Mouse (Mus musculus): Measurements from ENCODE around the gene Proser3. TPM values are rescaled to one million over a fixed set of nuclear protein-coding genes. Genes with fewer than 3 reads are reported as not detected.

Gene Proser3
- 10 to 100 TPM in 1 of 2 experiments, 1 to 10 TPM in 1; 5.3 to 10.2 TPM for total RNA-seq (2023)

GRCm38 (mm10) chr7:30552102-30553020 is at the start of gene Proser3, which contains the start of gene Hspb6:
Proser3 (minus strand) TSS chr7:30552299.
Hspb6 (plus strand) TSS chr7:30552178.

GRCm38 (mm10) chr7:30598786-30599185 is 46.7 kb upstream of the Proser3 start, which contains the start of gene Zbtb32:
Zbtb32 (minus strand) TSS chr7:30598909.

GRCm38 (mm10) chr7:30588676-30589434 is 36.8 kb upstream of the Proser3 start, which contains the start of gene Kmt2b:
Kmt2b (minus strand) TSS chr7:30588726.

GRCm38 (mm10) chr7:30564970-30565571 is 13.0 kb upstream of the Proser3 start, which contains the start of gene Igflr1:
Igflr1 (plus strand) TSS chr7:30565427.

GRCm38 (mm10) chr7:30563117-30563905 is 11.2 kb upstream of the Proser3 start, which contains the start of the genes U2af1l4, Gm49396 and Psenen:
U2af1l4 (plus strand) TSS chr7:30563301.
Gm49396 (plus strand) TSS chr7:30563344.
Psenen (minus strand) TSS chr7:30563627.

GRCm38 (mm10) chr7:30559443-30559954 is 7.4 kb upstream of the Proser3 start, which contains the start of gene Lin37:
Lin37 (minus strand) TSS chr7:30559838.

GRCm38 (mm10) chr7:30534633-30535577 is 17.2 kb downstream of the Proser3 start, which contains the start of gene Arhgap33:
Arhgap33 (minus strand) TSS chr7:30535060.

GRCm38 (mm10) chr7:30493401-30493931 is 58.6 kb downstream of the Proser3 start, which contains the start of gene Prodh2:
Prodh2 (plus strand) TSS chr7:30493622.

Other genes with a start within 250 kb of the Proser3 start
- gene Alkbh6, start 243.6 kb downstream of the Proser3 start, total RNA-seq (2023), result 10 to 100 TPM; 30.8 to 31.4 TPM
- 1 to 10 TPM; 1.9 to 3.4 TPM for gene Syne4, start 237.5 kb downstream of the Proser3 start, total RNA-seq (2023)
- 1 to 10 TPM; 3.8 to 4.6 TPM for gene E130208F15Rik, start 230.6 kb downstream of the Proser3 start, total RNA-seq (2023)
- 10 to 100 TPM; 15.3 to 15.4 TPM for gene Sdhaf1, start 228.4 kb downstream of the Proser3 start, total RNA-seq (2023)
- under 1 TPM in 1 of 2 experiments, not detected in 1; 0.21 TPM for gene Lrfn3, start 189.5 kb downstream of the Proser3 start, total RNA-seq (2023)
- gene Tyrobp, start 138.5 kb downstream of the Proser3 start, total RNA-seq (2023), result 1,000 to 10,000 TPM; 2,439 to 2,603 TPM
- 10 to 100 TPM; 45.6 to 46.9 TPM for gene Hcst, start 132.4 kb downstream of the Proser3 start, total RNA-seq (2023)
- gene Nfkbid, start 130.6 kb downstream of the Proser3 start, total RNA-seq (2023), result 100 to 1,000 TPM; 116 to 140 TPM
- gene Aplp1, start 106.8 kb downstream of the Proser3 start, total RNA-seq (2023), result 1 to 10 TPM in 1 of 2 experiments, under 1 TPM in 1; 0.81 to 1.6 TPM
- gene Kirrel2, start 94.6 kb downstream of the Proser3 start, total RNA-seq (2023), result not detected
- gene Nphs1, start 94.0 kb downstream of the Proser3 start, total RNA-seq (2023), result not detected
- gene Prodh2, start 58.7 kb downstream of the Proser3 start, total RNA-seq (2023), result not detected
- 1 to 10 TPM; 1.3 to 2.7 TPM for gene Arhgap33, start 17.2 kb downstream of the Proser3 start, total RNA-seq (2023)
- 1 to 10 TPM; 2.1 to 3.2 TPM for gene Hspb6, start 121 bp downstream of the Proser3 start, total RNA-seq (2023)
- 10 to 100 TPM; 31.9 to 38.0 TPM for gene Lin37, start 7.5 kb upstream of the Proser3 start, total RNA-seq (2023)
- gene U2af1l4, start 11.0 kb upstream of the Proser3 start, total RNA-seq (2023), result 10 to 100 TPM; 66.5 to 69.1 TPM
- 1 to 10 TPM; 7.5 to 7.7 TPM for gene Gm49396, start 11.0 kb upstream of the Proser3 start, total RNA-seq (2023)
- gene Psenen, start 11.3 kb upstream of the Proser3 start, total RNA-seq (2023), result 100 to 1,000 TPM; 138 to 143 TPM
- 1 to 10 TPM; 2.0 to 5.9 TPM for gene Igflr1, start 13.1 kb upstream of the Proser3 start, total RNA-seq (2023)
- 10 to 100 TPM; 68.9 to 78.9 TPM for gene Kmt2b, start 36.4 kb upstream of the Proser3 start, total RNA-seq (2023)
- 1 to 10 TPM in 1 of 2 experiments, under 1 TPM in 1; 0.66 to 3.2 TPM for gene Zbtb32, start 46.6 kb upstream of the Proser3 start, total RNA-seq (2023)
- not detected for gene Upk1a, start 60.5 kb upstream of the Proser3 start, total RNA-seq (2023)
- 100 to 1,000 TPM; 279 to 306 TPM for gene Cox6b1, start 73.9 kb upstream of the Proser3 start, total RNA-seq (2023)
- not detected for gene Etv2, start 83.6 kb upstream of the Proser3 start, total RNA-seq (2023)
- gene Rbm42, start 98.0 kb upstream of the Proser3 start, total RNA-seq (2023), result 100 to 1,000 TPM in 1 of 2 experiments, 10 to 100 TPM in 1; 92.9 to 103 TPM
- gene Haus5, start 112.7 kb upstream of the Proser3 start, total RNA-seq (2023), result 10 to 100 TPM in 1 of 2 experiments, 1 to 10 TPM in 1; 9.9 to 12.1 TPM
- not detected for gene Pmis2, start 119.3 kb upstream of the Proser3 start, total RNA-seq (2023)
- gene 2200002J24Rik, start 146.6 kb upstream of the Proser3 start, total RNA-seq (2023), result not detected
- not detected for gene Atp4a, start 159.9 kb upstream of the Proser3 start, total RNA-seq (2023)
- gene Tmem147, start 177.2 kb upstream of the Proser3 start, total RNA-seq (2023), result 10 to 100 TPM; 51.6 to 63.4 TPM
- gene Gapdhs, start 191.4 kb upstream of the Proser3 start, total RNA-seq (2023), result not detected
- gene Sbsn, start 199.2 kb upstream of the Proser3 start, total RNA-seq (2023), result 1 to 10 TPM; 2.8 to 3.8 TPM
- gene Dmkn, start 211.5 kb upstream of the Proser3 start, total RNA-seq (2023), result 1 to 10 TPM in 1 of 2 experiments, not detected in 1; 1.3 TPM
- gene Krtdap, start 235.6 kb upstream of the Proser3 start, total RNA-seq (2023), result not detected